Mouse (Mus musculus) forebrain, embryonic 12.5 days (tissue): ENCODE measurements at regions not wholly inside any gene's neighbourhood (a gene's known extent, or its start where the extent isn't known, plus 50 kb on each side); places are given as distances from the start of the nearest gene placed in this dataset.

Experiments
- ATAC-seq: fragments of 200-750 bp; cut with Nextera tagmentation; 2 replicates; pipeline ENCODE4 v1.8.0; 2017; ENCODE audit warnings: moderate TSS enrichment; ENCODE audit not compliant: low FRiP score
- H3K27ac ChIP-seq: fragments of 300-500 bp; sonication (generic); 2 replicates; pipeline ENCODE4 v1.5.1; 2016; ENCODE audit warnings: mild to moderate bottlenecking
- H3K27me3 ChIP-seq: fragments of 300-500 bp; sonication (generic); 2 replicates; pipeline ENCODE4 v1.6.1; 2016; ENCODE audit warnings: mild to moderate bottlenecking
- H3K36me3 ChIP-seq: fragments of 300-500 bp; sonication (generic); replicated peaks from 2 replicates; pipeline ENCODE4 v1.6.1; 2016; ENCODE audit warnings: mild to moderate bottlenecking
- H3K4me1 ChIP-seq: fragments of 300-500 bp; sonication (generic); 2 replicates; pipeline ENCODE4 v1.6.1; 2016
- H3K4me2 ChIP-seq: fragments of 300-500 bp; sonication (generic); 2 replicates; pipeline ENCODE4 v1.6.1; 2016; ENCODE audit warnings: mild to moderate bottlenecking, moderate library complexity
- H3K4me3 ChIP-seq: fragments of 300-500 bp; sonication (generic); replicated peaks from 2 replicates; pipeline ENCODE4 v1.5.1; 2016; ENCODE audit warnings: mild to moderate bottlenecking
- H3K9ac ChIP-seq: fragments of 300-500 bp; sonication (generic); 2 replicates; pipeline ENCODE4 v1.6.1; 2016; ENCODE audit warnings: mild to moderate bottlenecking
- H3K9me3 ChIP-seq: fragments of 300-500 bp; sonication (generic); 2 replicates; pipeline ENCODE4 v1.6.1; 2016
- WGBS: fragments of 180-500 bp; shearing (Covaris S2); methylation state at CpG from one replicate; pipeline ENCODE4 v1.1.7; 2016; 5-methylcytosine and 5-hydroxymethylcytosine counted together

DNA sequence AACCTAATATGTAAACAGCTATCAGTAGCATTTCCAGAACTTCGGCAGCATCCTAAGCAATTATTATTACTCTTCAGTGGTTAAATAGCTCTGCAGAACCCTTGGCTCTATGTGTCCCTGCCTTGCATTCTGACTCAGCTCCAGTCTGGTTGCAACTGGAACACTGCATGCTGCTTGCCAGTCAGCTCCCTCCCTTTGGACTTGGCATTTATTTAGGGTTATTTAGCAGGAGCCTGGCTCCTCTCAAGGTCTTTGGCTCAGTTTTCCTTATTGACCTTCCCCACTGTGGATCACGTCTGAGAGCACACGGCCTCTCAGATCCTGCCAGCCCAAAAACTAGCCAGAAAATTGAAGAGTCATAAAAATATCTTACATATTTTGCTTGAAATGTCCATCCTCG, 217.4 kb downstream of the Speer2 start:
- ATAC-seq, result no peak
- H3K9ac ChIP-seq, result no peak overlapping the region

DNA sequence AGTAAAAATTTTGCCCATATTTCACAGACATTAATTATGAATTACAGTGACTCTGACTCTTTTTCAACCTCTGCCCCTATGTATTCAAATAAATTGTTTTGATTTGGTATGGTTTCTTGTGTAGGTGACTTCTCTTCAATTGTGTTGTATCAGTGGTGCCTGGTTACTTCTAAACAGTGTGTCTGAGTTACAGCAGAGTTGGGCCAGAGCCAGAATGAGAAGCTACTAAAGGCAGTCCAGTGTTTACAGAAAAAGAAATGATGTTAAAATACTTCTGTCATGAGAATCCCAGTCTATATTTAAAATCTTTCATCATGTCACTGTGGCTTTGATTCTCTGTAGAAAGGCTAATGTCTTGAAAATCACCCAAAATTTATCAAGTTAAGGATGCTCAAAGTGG, 255.8 kb downstream of the Speer2 start:
- no peak for ATAC-seq
- Histone ChIP-seq H3K4me1 (no peaks in the 10 kb centered on the region), H3K9ac (no peak overlapping the region), H3K4me3 (no peak overlapping the region), H3K4me2 (no peak overlapping the region), H3K27me3 (no peaks in the 10 kb centered on the region), H3K36me3 (no peaks in the 10 kb centered on the region), H3K9me3 (no peaks in the 10 kb centered on the region), H3K27ac (no peak overlapping the region)

More for the DNA sequence above, 217.4 kb downstream of the Speer2 start:
- WGBS, result 82% methylated on average over 4 of the region's 4 CpGs
- Histone ChIP-seq H3K9me3 (no peaks in the 10 kb centered on the region), H3K36me3 (no peaks in the 10 kb centered on the region), H3K4me1 (no peaks in the 10 kb centered on the region), H3K27me3 (no peaks in the 10 kb centered on the region), H3K27ac (no peak overlapping the region), H3K4me2 (no peak overlapping the region), H3K4me3 (no peak overlapping the region)

DNA sequence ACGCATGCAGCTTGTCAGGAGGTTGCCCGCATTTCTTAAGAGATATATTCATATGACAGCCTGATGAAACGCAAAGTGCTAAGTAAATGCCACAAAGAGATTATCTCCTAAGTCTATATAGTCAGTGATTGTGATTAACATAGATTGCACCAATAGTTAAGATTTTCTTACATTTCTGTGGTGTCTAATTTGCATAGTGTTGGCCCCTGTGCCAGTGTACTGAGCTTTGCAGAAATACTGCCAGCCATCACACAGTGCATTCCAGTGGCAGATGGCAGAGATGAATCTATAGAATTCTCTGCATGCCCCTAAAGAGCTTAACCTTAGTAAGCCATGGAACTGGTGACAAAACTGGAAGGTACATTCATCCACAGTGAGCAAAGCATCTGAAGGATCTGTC, 262.6 kb downstream of the Speer2 start:
- no peak overlapping the region for H3K4me3 ChIP-seq
- no peak overlapping the region for H3K4me2 ChIP-seq
- no peak overlapping the region for H3K9ac ChIP-seq
- no peaks in the 10 kb centered on the region for H3K9me3 ChIP-seq
- 78% methylated on average over 3 of the region's 3 CpGs for WGBS
- H3K27me3 ChIP-seq, result no peaks in the 10 kb centered on the region
- H3K27ac ChIP-seq, result no peak overlapping the region
- no peaks in the 10 kb centered on the region for H3K4me1 ChIP-seq
- no peaks in the 10 kb centered on the region for H3K36me3 ChIP-seq
- 0 out of 2 replicates have a peak, but pooled peaks have one; percentile 33 for ATAC-seq

- H3K4me3 ChIP-seq, result no peak overlapping the region
- no peak for ATAC-seq
- H3K4me2 ChIP-seq, result no peak overlapping the region
- no peaks in the 10 kb centered on the region for H3K27me3 ChIP-seq
- H3K9ac ChIP-seq, result no peak overlapping the region
- no peaks in the 10 kb centered on the region for H3K4me1 ChIP-seq
- no peaks in the 10 kb centered on the region for H3K9me3 ChIP-seq
- H3K36me3 ChIP-seq, result no peaks in the 10 kb centered on the region
- no peak overlapping the region for H3K27ac ChIP-seq
Measured at GRCm38 (mm10) chr16:69577205-69577604, 286.3 kb downstream of the Speer2 start.

DNA sequence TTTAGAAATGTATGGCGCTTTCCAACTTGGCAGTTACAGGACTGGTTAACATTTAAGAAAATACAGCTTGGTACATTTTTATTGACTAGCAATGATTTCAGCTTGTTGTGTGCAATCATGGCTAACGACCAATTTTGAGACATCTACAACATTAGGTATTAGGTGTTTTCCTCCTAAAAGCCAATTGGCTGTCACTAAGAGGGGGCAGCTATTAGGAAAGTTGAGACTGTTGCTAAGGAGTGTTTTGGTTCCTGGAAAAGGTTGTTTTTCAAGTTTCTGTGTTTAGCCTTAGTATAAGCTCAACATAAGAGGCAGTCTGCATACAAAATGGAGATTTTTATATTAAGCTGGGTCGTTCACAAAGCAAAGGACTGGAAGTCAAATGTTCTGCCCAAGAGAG, 295.4 kb downstream of the Speer2 start:
- WGBS, result 70% methylated on average over 3 of the region's 3 CpGs
- Histone ChIP-seq H3K9me3 (no peaks in the 10 kb centered on the region), H3K27ac (no peak overlapping the region), H3K4me1 (no peaks in the 10 kb centered on the region), H3K4me2 (no peak overlapping the region), H3K27me3 (no peaks in the 10 kb centered on the region), H3K4me3 (no peak overlapping the region), H3K36me3 (no peaks in the 10 kb centered on the region), H3K9ac (no peak overlapping the region)
- ATAC-seq, result no peak

- WGBS, result 63% methylated on average over 2 of the region's 2 CpGs
- Histone ChIP-seq H3K27me3 (no peaks in the 10 kb centered on the region), H3K9ac (no peak overlapping the region), H3K4me1 (no peaks in the 10 kb centered on the region), H3K9me3 (no peaks in the 10 kb centered on the region), H3K4me2 (no peak overlapping the region), H3K36me3 (no peaks in the 10 kb centered on the region), H3K27ac (no peak overlapping the region), H3K4me3 (no peak overlapping the region)
- ATAC-seq, result no peak
Measured at GRCm38 (mm10) chr16:69567420-69568179, 295.9 kb downstream of the Speer2 start.
